Mouse (Mus musculus) liver, postnatal 0 days (tissue): ENCODE results near the gene Fam78b.

Experiments
- CTCF ChIP-seq: sonication (generic); IDR thresholded peaks from 2 replicates; pipeline ENCODE4 v1.5.1; 2016; ENCODE audit warnings: antibody characterized with exemption, low read depth
- EP300 ChIP-seq: IDR thresholded peaks from 2 replicates; pipeline ENCODE4 v1.6.1; 2016; ENCODE audit warnings: antibody characterized with exemption, low read depth, mild to moderate bottlenecking

- no peak for TF ChIP-seq CTCF
- no peak for TF ChIP-seq EP300
These were observed 49.6 kb downstream of the Fam78b start for GRCm38 (mm10) chr1:167050859-167051258.
